Mouse (Mus musculus) fibroblast of lung, adult 2 months (primary cell): ENCODE results near the gene Pacsin2.
"Not testable (repeated sequence)": the region's sequence is repeated elsewhere in the genome, so short reads cannot be mapped to it uniquely, and the experiment has no call there.

Experiments
- DNase-seq: peaks from one replicate; pipeline ENCODE4 v3.0.0-alpha.2; 2011; ENCODE audit warnings: low read depth

Gene Pacsin2

GRCm38 (mm10) chr15:83368702-83369101 is 95.7 kb downstream of the Pacsin2 start:
- not testable (repeated sequence) for DNase-seq

- no peak for DNase-seq
Observed at GRCm38 (mm10) chr15:83368261-83368660, 96.1 kb downstream of the Pacsin2 start.

DNA sequence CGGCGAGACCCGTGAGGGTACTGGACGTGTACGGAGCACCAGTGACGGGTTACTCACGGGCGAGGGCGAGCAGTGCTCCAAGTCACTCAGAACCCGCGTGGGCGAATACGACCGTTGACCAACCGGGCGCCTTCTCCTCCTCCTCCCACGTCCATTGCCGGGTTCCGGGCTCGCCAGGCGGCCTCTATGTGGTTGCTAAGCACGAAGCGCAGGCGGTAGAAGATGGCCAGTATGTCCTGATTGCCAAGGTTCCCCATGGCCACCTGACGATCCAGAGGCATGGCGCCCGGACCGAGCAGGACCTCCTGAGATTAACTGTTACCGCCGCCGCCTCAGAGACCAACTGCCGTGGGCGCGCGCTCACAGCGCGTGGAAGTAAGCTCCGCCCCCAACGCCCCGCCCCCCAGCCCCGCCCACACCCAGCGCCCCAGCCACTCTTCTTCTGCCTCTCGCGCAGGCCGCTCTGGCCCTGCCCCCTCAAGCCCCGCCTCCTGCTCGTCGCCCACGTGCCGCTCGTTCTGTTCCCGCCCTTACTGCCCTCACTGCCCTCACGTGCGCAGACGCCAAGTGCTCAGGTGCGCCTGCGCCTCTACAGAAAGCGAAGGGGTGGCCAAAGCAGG is 97.4 kb downstream of the Pacsin2 start:
- DNase-seq, result no peak

DNA sequence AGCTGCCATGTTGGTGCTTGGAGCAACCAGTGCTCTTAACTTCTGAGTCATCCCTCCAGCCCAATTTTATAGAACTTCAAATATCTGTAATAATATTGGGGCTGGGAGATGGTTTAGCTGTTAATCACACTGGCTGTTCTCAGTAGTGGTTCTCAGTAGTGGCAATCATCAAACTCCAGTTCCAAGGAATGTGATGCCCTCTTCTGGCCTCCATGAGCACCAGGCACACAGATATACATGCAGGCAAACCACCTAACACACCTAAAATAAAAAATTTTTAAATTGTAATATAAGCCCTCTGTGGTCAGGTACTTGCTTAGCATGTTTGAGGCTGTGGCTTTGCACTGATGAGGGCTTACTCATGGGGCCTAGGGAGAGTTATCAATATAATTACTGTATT is 98.7 kb downstream of the Pacsin2 start:
- no peak for DNase-seq

- no peak for DNase-seq
Observed at GRCm38 (mm10) chr15:83364194-83364593, 100.2 kb downstream of the Pacsin2 start.

GRCm38 (mm10) chr15:83362813-83363212 is 101.6 kb downstream of the Pacsin2 start:
- DNase-seq, result not testable (repeated sequence)

- not testable (repeated sequence) for DNase-seq
Observed at GRCm38 (mm10) chr15:83360899-83361298, 103.5 kb downstream of the Pacsin2 start.

- DNase-seq, result no peak
Observed at GRCm38 (mm10) chr15:83360140-83360539, 104.3 kb downstream of the Pacsin2 start.

GRCm38 (mm10) chr15:83358476-83358875 is 105.9 kb downstream of the Pacsin2 start:
- DNase-seq, result no peak

GRCm38 (mm10) chr15:83351546-83351945 is 112.9 kb downstream of the Pacsin2 start:
- DNase-seq, result no peak

DNA sequence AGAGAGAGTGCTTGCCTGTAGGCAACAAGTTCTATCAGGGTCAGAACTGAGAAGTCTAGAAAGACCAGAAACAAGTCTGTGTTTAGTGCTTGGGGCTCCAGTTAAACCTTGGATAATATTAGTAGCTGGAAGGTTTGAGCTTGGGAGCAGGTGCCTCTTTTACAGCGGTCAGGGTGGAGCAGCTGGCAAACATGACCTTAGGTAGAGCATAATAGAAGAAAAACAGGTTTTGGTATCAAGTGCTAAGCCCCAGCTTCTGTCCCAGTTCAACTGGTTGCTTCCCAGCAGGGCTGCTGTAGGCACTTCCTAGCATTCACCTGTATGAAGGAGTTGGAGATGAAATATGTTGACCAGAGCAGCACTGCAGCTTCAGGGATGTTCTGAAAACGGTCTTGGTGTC is 113.5 kb downstream of the Pacsin2 start:
- DNase-seq, result no peak

- peak; percentile 82 for DNase-seq
Observed at GRCm38 (mm10) chr15:83349954-83350711, 114.3 kb downstream of the Pacsin2 start, which contains the start of gene Arfgap3. Gene Arfgap3 (minus strand): TSS chr15:83350247.

- no peak for DNase-seq
Observed at GRCm38 (mm10) chr15:83349225-83349953, 115.0 kb downstream of the Pacsin2 start.

DNA sequence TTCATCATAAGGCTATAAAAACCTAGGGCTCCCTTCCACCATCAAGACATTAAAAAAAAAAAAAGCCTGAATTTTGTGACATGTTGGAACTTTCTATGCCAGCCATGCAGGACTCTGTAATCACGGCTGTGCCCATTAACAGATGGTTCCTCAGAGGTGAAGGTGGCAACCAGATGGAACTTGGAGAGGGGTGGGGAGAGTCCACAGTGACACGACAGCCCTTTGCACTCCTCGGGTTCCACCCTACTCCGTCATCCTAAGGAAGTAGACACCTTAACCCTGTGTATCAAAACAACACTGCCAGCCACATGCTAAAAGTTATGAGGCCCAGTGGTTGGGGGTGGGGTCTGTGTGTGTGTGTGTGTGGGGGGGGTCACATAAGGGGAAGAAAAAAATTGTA is 115.7 kb downstream of the Pacsin2 start:
- DNase-seq, result no peak

- DNase-seq, result no peak
Observed at GRCm38 (mm10) chr15:83345898-83346529, 118.4 kb downstream of the Pacsin2 start.

DNA sequence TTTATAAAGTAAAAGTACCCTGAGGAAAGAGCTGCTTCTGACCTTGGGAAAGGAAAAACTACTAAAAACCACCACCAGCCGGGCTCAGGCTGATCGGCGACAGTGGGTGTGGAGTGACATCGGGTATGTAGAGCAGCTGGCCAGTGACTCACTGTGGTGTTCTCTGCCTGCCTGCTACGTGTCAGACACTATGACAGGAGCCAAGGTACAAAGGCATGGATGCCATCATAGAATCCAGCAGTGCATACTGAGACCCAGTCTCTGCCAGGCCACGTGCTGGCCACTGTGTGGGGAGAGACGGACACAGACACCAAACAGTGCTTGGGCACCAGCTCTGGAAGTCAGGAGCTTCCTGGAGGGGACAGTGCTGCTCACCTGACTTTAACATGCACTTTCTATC is 119.5 kb downstream of the Pacsin2 start:
- no peak for DNase-seq

GRCm38 (mm10) chr15:83344157-83344556 is 120.2 kb downstream of the Pacsin2 start:
- DNase-seq, result no peak

DNA sequence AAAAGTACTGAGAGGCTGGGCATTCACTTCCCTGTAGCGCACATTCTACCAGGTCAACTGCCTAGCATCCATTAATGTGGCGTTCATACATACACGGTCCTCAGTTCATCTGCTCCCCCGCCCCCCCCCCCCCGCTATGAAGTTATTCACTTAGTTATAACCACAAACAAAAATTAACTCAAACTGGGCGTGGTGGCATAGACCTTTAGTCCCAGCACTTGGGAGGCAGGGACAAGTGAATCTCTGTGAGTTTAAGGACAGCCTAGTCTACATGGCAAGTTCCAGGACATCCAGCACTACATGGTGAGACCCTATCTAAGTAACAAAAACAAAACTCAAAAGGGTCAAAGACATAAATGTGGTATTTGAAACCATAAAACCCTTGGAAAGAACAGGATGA is 125.5 kb downstream of the Pacsin2 start:
- DNase-seq, result no peak

DNA sequence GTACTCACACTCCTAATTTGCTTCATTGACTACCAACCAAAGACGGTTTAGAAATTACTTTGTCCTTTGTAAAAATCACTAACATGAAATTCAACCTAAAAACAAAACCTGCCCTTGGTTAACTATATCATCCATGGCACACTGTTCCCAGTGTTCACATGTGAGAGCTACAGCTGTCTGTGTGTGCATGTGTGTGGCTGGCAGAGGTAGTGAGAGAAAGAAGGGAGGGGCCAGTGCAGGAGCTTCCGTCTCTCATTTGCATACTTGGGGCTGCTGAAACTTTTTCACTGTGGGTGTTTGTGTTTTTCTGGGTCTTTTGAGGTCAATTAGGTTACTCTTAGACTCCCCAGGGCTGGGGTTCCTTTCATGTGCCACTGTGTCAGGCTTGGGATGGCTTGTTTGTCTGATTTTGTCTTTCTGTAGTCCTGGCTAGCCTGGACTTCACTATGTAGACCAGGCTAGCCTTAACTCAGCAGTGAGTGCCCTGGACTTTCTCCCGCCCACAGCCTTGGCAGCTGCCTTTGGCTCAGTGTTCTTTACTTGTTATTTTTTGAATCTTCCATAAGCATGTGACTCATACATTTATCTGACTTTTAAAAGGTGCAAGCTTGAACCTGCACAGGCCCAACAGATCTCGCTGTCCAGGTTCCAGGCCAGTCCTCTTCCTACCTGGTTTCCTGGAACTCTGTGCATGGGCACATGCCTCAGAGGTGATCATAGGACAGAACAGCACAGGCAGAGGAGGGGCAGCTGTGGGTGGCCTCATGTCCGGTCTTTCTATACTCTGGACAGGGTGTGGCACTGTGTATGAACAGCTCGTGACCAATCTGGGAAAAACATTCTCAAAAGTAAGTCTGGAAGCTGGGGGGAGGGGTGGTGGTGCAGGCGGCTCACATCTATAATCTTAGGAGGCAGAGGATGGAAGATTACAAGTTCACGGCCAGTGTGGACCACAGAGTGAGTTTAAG is 126.2 kb downstream of the Pacsin2 start:
- DNase-seq, result no peak

GRCm38 (mm10) chr15:83332373-83332772 is 132.0 kb downstream of the Pacsin2 start:
- no peak for DNase-seq

DNA sequence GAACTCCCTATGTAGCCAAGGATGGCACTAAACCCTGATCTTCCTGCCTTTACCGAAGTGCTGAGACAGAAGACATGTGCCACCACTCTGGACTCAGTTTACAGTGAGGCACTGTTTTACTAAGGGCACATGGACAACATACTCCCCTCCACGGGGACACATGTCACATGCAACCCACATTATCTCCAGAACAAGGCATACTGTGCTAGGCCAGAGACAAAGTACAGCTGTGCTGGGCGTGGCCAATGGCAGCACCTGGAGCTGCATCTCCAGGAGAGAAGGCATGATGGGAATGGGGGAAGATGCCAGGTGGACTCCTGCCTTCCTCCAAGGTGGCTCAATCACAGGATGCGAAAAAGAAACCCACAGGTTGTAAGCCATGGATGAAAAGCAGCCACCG is 135.5 kb downstream of the Pacsin2 start:
- DNase-seq, result no peak
